In genomic region chr12:37507406-37507805, GRCm38 (mm10) we compare ENCODE assay signal across 26 mouse cellular contexts.
DNase-seq lines count a peak whose midpoint lies in the region; ATAC-seq lines count a peak whose summit lies in the region.
"Had no signal": no experiment of that assay in that cellular context is flagged by ENCODE, and none has a peak within 500 bp of the region (broad histone marks: within the 10 kb centered on the region; RNA-seq: fewer than 3 reads in every experiment).

No protein-coding gene starts in this region.

- H3K36me3 ChIP-seq in forebrain, embryonic 12.5 days (replicated peaks), result no peaks in the 10 kb centered on the region
- no peaks in the 10 kb centered on the region for H3K36me3 ChIP-seq in forebrain, embryonic 14.5 days (ENCODE audit: control insufficient read depth, insufficient read depth, low read length)
- H3K36me3 ChIP-seq in neural tube, embryonic 13.5 days, result no peaks in the 10 kb centered on the region
- no peaks in the 10 kb centered on the region for H3K36me3 ChIP-seq in neural tube, embryonic 15.5 days
- H3K36me3 ChIP-seq in neural tube, embryonic 14.5 days (ENCODE audit: control insufficient read depth, insufficient read depth, low read length), result no peaks in the 10 kb centered on the region
- H3K36me3 ChIP-seq: embryonic facial prominence, embryonic 12.5 days; forebrain, embryonic 15.5 days; G1E; heart, embryonic 10.5 days; heart, embryonic 13.5 days; hindbrain, embryonic 15.5 days had no signal

- no peak for DNase-seq in forebrain, embryonic 14.5 days (ENCODE audit: low spot score)
- no peak for DNase-seq in left cerebral cortex, adult 18-20 months (ENCODE audit: low spot score in 2 of 2)
- no peak for DNase-seq in adrenal gland, postnatal 14 days
- DNase-seq: adrenal gland, adult 2 months; adrenal gland, postnatal 25 days; B cell, adult 2 months; cerebellum, adult 18-20 months; cerebellum, adult 9-10 months; cerebellum, postnatal 14 days; gastrocnemius, postnatal 10 days; gastrocnemius, postnatal 36 days; heart, adult 2 months; heart, postnatal 14 days; heart, postnatal 4 days had no signal

- H3K27ac ChIP-seq in forebrain, embryonic 12.5 days, result no peak overlapping the region
- no peak overlapping the region for H3K27ac ChIP-seq in forebrain, embryonic 14.5 days (ENCODE audit: low read depth, low read length)
- no peak overlapping the region for H3K27ac ChIP-seq in neural tube, embryonic 13.5 days (replicated peaks)
- H3K27ac ChIP-seq in neural tube, embryonic 15.5 days (replicated peaks), result no peak overlapping the region
- no peak overlapping the region for H3K27ac ChIP-seq in neural tube, embryonic 14.5 days (ENCODE audit: low read depth, low read length)
- H3K27ac ChIP-seq: embryonic facial prominence, embryonic 12.5 days; forebrain, embryonic 15.5 days; heart, adult 2 months; heart, embryonic 10.5 days; heart, embryonic 13.5 days; hindbrain, embryonic 15.5 days had no signal

- no peak overlapping the region for H3K4me3 ChIP-seq in forebrain, embryonic 12.5 days (replicated peaks)
- H3K4me3 ChIP-seq in forebrain, embryonic 14.5 days (ENCODE audit: low read depth, low read length), result no peak overlapping the region
- no peak overlapping the region for H3K4me3 ChIP-seq in neural tube, embryonic 13.5 days
- H3K4me3 ChIP-seq in neural tube, embryonic 15.5 days (replicated peaks), result no peak overlapping the region
- no peak overlapping the region for H3K4me3 ChIP-seq in neural tube, embryonic 14.5 days (ENCODE audit: low read depth, low read length)
- H3K4me3 ChIP-seq: embryonic facial prominence, embryonic 12.5 days; erythroblast, embryonic 14.5 days; forebrain, embryonic 15.5 days; heart, adult 2 months; heart, embryonic 10.5 days; heart, embryonic 13.5 days; hindbrain, embryonic 15.5 days had no signal

- no peaks in the 10 kb centered on the region for H3K27me3 ChIP-seq in forebrain, embryonic 12.5 days
- H3K27me3 ChIP-seq in forebrain, embryonic 14.5 days (replicated peaks; ENCODE audit: control insufficient read depth, insufficient read depth, low read length), result no peaks in the 10 kb centered on the region
- no peaks in the 10 kb centered on the region for H3K27me3 ChIP-seq in neural tube, embryonic 13.5 days
- H3K27me3 ChIP-seq in neural tube, embryonic 15.5 days (replicated peaks), result no peaks in the 10 kb centered on the region
- H3K27me3 ChIP-seq in neural tube, embryonic 14.5 days (ENCODE audit: control insufficient read depth, insufficient read depth, low read length), result no peaks in the 10 kb centered on the region
- H3K27me3 ChIP-seq: CH12.LX; embryonic facial prominence, embryonic 12.5 days; forebrain, embryonic 15.5 days; heart, embryonic 13.5 days; hindbrain, embryonic 15.5 days had no signal

- H3K4me1 ChIP-seq in forebrain, embryonic 12.5 days, result no peaks in the 10 kb centered on the region
- H3K4me1 ChIP-seq in forebrain, embryonic 14.5 days (ENCODE audit: control insufficient read depth, insufficient read depth, low read length), result no peaks in the 10 kb centered on the region
- no peaks in the 10 kb centered on the region for H3K4me1 ChIP-seq in neural tube, embryonic 13.5 days (replicated peaks)
- no peaks in the 10 kb centered on the region for H3K4me1 ChIP-seq in neural tube, embryonic 15.5 days
- H3K4me1 ChIP-seq in neural tube, embryonic 14.5 days (ENCODE audit: control insufficient read depth, insufficient read depth, low read length), result no peaks in the 10 kb centered on the region
- H3K4me1 ChIP-seq: embryonic facial prominence, embryonic 12.5 days; forebrain, embryonic 15.5 days; heart, embryonic 10.5 days; heart, embryonic 13.5 days; hindbrain, embryonic 15.5 days had no signal

- no peak overlapping the region for H3K9ac ChIP-seq in forebrain, embryonic 12.5 days
- H3K9ac ChIP-seq in forebrain, embryonic 14.5 days (ENCODE audit: low read length), result no peak overlapping the region
- H3K9ac ChIP-seq in neural tube, embryonic 13.5 days, result no peak overlapping the region
- no peak overlapping the region for H3K9ac ChIP-seq in neural tube, embryonic 15.5 days (replicated peaks)
- no peak overlapping the region for H3K9ac ChIP-seq in neural tube, embryonic 14.5 days (replicated peaks; ENCODE audit: low read depth, low read length)
- H3K9ac ChIP-seq: embryonic facial prominence, embryonic 12.5 days; forebrain, embryonic 15.5 days; heart, embryonic 13.5 days; hindbrain, embryonic 15.5 days had no signal

- WGBS in forebrain, embryonic 12.5 days, result 54% methylated on average over 1 of the region's 1 CpGs
- 35% methylated on average over 1 of the region's 1 CpGs for WGBS in forebrain, embryonic 14.5 days
- 61% methylated on average over 1 of the region's 1 CpGs for WGBS in neural tube, embryonic 13.5 days
- 58% methylated on average over 1 of the region's 1 CpGs for whole genome bisulfite sequencing in neural tube, embryonic 15.5 days
- WGBS in neural tube, embryonic 14.5 days, result 64% methylated on average over 1 of the region's 1 CpGs

- ATAC-seq in forebrain, embryonic 12.5 days (ENCODE audit: low FRiP score), result peak; percentile 51; the same call in 1 of the 2 replicates
- no peak for ATAC-seq in forebrain, embryonic 14.5 days
- ATAC-seq in neural tube, embryonic 13.5 days (ENCODE audit: low read depth), result peak; percentile 53; the same call in 1 of the 2 replicates
- ATAC-seq in neural tube, embryonic 15.5 days (ENCODE audit: low FRiP score), result no peak
- peak; percentile 65 for ATAC-seq in neural tube, embryonic 14.5 days (ENCODE audit: low read depth)
- ATAC-seq: forebrain, embryonic 15.5 days had no signal

- no peaks in the 10 kb centered on the region for H3K9me3 ChIP-seq in forebrain, embryonic 12.5 days
- no peaks in the 10 kb centered on the region for H3K9me3 ChIP-seq in forebrain, embryonic 14.5 days (replicated peaks; ENCODE audit: control insufficient read depth, low read length)
- no peaks in the 10 kb centered on the region for H3K9me3 ChIP-seq in neural tube, embryonic 13.5 days
- no peaks in the 10 kb centered on the region for H3K9me3 ChIP-seq in neural tube, embryonic 15.5 days (replicated peaks)
- no peaks in the 10 kb centered on the region for H3K9me3 ChIP-seq in neural tube, embryonic 14.5 days (ENCODE audit: control insufficient read depth, low read length)
- H3K9me3 ChIP-seq: embryonic facial prominence, embryonic 12.5 days; forebrain, embryonic 15.5 days; G1E; heart, embryonic 10.5 days; heart, embryonic 13.5 days; hindbrain, embryonic 15.5 days had no signal

- no peak overlapping the region for H3K4me2 ChIP-seq in forebrain, embryonic 12.5 days
- no peak overlapping the region for H3K4me2 ChIP-seq in forebrain, embryonic 14.5 days (ENCODE audit: low read length)
- H3K4me2 ChIP-seq in neural tube, embryonic 13.5 days, result no peak overlapping the region
- no peak overlapping the region for H3K4me2 ChIP-seq in neural tube, embryonic 15.5 days
- no peak overlapping the region for H3K4me2 ChIP-seq in neural tube, embryonic 14.5 days (ENCODE audit: low read depth, low read length)
- H3K4me2 ChIP-seq: embryonic facial prominence, embryonic 12.5 days; forebrain, embryonic 15.5 days; heart, embryonic 13.5 days; hindbrain, embryonic 15.5 days had no signal

Comparison
In these comparisons a context has a peak if more than half of its experiments do, and no peak if none do; other contexts are left out.
1. ATAC-seq: peak in forebrain, embryonic 12.5 days (single experiment), neural tube, embryonic 13.5 days (single experiment) and neural tube, embryonic 14.5 days (single experiment); none in forebrain, embryonic 14.5 days (single experiment) and neural tube, embryonic 15.5 days (single experiment).